Mouse (Mus musculus): ENCODE results near the gene Tmem232.
"Not testable (repeated sequence)": the region's sequence is repeated elsewhere in the genome, so short reads cannot be mapped to it uniquely, and the experiment has no call there.

The Tmem232 gene

DNA sequence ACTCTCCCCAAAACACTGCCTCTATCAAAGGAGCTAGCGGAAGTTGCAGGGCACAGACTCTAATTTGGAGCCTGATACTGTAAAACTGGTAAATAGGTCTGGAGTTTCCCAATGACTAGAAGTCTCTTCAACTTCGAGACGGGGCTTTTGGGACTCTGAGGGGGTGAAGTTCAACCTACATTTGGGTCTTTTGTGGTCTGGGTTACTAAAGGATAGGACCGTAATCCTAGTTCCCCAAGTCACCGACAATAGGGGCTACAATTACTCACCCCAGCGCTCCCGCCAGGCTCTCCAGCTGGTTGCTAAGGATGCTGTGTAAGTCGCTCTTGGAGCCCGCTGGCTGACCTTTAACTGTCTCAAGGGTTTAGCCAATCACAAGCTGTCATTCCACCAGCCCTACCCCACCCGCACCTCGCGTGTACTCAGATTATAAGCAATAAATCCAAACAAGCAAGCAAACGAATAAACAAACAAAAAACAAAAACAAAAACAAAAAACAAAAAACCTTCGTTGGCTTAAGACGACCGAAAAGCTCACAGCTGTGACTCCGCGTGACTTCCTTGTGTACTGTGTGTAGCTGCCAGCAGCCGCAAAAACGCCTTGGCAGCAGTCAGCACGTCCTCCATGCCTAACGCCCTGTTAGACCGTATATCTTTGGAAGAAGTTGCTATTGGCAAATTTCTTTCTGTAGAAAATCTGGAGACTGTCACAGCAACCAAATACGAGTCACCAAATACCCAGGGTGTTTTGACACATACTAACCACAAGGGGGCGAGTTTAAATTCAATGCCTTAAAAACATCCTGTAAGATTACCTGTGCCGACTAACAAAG lies at the start of gene Tmem232:
Gene Tmem232, minus strand, starts transcription at position 342 of the 832 bp plus-strand sequence.
- no peak for DNase-seq (ENCODE audit: low spot score)

DNA sequence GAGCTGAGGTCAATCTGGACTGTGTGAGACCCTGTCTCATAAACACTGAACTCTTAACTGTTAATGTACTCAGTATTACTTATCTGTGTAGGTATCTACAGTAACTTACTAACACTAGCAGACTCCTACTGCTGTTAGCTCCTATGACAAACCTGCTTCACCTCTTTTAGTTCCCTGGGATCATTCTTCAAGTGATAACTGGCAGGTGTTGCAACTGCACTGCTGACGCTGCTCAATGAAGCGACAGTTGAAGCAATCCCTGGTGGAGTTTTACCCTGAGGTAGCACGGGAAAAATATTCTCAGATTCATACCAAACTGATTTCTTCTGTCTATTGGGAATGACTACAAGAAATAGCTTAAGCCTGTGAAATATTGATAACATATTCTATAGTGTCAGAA lies 46.3 kb upstream of the Tmem232 start:
- no peak for DNase-seq (ENCODE audit: low spot score)

DNA sequence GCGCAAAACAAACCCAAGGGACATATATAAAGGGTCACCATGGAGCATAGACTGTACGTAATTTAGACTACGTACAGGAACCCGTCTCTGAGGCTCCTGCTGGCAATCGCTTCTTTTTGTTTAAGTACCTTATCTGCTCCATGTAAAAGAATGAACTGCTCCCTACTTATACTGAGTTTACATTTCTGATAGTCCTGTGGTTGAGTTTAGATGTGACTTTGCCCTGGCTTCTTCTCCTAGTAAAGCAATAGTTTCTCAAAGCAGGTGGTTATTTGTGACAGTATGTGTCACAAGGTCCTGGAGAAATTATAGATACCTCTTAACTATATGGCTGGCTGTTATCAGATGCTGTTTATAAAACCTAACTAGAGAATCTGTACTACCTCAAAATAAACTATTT lies 40.9 kb upstream of the Tmem232 start:
- DNase-seq (ENCODE audit: low spot score) = no peak

DNA sequence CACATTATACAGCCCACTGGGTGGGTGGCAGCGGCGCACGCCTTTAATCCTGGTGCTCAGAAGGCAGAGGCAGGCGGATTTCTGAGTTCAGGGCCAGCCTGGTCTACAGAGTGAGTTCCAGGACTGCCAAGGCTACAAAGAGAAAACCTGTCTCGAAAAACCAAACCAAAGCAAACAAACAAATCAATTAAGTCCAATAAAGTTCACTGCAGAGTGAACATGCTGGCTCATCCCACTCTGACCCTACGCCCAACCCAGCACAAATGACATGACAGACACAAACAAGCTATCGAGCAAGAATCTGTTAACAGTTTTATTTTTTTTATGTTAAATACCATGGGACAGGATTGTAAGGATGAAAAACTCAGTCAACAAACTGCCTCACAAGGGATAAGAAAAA lies 39.2 kb upstream of the Tmem232 start:
- no peak for DNase-seq (ENCODE audit: low spot score)

DNA sequence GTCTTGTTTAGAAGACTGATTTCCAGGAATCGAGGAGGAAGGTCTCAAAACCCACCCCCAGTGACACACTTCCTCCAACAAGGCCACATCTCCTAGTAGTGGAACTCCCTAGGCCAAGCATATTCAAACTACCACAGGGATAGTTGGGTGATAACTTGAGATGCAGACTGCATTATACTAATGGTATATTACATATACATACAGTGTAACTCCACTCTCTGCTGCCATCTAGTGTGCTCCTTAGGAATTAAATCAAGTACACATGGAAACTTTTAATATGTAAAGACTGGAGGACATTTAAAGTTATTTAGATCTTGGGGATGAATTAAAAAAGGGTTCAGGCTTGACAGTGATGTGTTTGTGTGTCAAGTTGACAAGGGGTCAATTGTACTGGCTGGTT lies 34.8 kb upstream of the Tmem232 start:
- DNase-seq (ENCODE audit: low spot score) = peak; percentile 63

DNA sequence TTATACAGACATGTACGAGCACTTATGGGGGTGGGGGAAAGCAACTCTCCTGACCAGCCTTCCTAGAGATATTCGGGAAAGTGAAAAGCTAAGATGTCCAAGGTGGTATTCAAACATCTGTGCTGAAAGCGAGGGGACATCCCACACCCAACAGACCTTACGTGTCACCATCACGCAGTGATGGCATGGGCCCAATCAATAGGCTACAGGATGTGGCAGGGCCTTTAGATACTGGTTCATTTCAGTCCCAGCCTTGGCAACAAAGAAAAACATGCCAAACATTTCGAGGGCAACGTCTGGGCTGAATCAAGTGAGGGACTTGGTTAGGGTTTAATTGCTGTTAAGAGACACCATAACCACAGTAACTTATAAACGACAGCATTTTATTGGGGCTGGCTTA lies 34.3 kb upstream of the Tmem232 start:
- no peak for DNase-seq (ENCODE audit: low spot score)

DNA sequence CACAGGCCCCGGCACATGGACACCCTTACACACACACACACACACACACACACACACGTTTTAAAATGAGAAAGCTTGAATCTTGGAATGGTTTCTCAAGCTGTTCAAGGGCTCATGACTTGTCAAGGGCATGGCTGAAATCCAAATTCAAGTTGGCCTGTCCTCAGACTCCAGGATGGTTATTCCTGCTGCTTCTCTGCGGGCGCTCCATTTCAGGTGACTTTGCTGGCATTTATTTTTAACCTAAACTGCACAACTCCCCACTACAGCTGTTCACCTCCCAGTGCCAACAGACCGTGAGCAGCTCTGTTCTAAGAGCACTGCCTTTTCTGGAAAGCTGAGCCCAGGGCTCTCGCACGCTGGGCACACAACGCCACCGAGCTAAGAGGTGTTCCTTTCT lies 31.3 kb upstream of the Tmem232 start:
- DNase-seq (ENCODE audit: low spot score) = no peak

DNA sequence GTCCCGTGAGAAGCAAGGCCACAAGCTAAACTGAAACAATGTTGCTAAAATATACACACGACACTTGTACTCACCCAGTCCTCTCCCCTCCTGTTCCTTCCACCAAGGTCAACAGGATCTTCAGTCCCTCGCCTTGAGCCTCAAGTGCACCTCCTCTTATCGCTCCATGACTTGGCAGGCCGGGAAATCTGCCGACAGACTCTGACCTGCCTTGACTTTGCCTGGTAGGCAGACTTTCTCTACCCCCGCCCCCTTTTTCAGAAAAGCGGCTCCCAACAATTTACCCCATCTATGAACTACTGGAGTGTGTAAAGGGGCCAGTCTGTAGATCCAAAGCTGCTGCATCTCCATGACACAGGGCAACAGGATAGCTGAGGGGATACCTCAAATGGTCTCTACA lies 30.9 kb upstream of the Tmem232 start:
- DNase-seq (ENCODE audit: low spot score) = no peak

DNA sequence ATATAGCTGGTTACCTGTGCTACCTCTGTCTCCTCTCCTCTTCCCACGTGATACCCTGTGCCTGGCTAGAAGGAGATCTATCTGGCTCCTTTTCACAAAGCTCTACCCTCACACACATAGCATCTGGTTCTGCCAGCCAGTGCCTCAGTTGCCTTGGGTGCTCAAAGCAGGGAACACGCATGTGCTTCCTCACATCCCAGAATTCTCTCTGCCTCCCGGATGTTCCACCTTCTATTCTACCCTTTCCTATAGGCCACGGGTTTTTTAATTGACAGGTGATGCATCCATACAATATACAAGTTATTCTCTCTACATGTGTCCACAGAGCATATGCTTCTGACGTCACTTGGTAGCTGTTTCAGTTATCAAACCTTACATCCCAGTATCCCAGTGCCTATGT lies 23.6 kb upstream of the Tmem232 start:
- DNase-seq (ENCODE audit: low spot score) = no peak

DNA sequence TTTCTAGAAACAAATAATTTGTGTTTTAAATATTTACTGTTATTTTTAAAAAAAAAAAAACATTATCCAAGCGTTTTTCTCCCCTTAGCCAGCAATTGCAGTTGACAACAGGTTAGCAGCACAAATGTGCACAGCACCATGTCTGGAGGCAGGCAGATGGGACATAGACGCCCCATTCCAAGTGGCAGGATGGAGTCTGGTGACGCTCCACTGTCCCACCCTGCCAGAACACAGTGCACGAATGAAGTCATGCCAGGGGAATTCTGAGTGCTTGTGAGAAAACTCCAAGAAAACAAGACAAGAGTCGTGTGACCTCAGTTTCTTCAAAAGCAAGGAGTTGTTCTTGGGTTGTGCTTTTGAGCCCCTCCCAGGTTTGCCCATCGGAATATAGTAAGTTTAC lies 22.8 kb upstream of the Tmem232 start:
- DNase-seq (ENCODE audit: low spot score) = no peak

DNA sequence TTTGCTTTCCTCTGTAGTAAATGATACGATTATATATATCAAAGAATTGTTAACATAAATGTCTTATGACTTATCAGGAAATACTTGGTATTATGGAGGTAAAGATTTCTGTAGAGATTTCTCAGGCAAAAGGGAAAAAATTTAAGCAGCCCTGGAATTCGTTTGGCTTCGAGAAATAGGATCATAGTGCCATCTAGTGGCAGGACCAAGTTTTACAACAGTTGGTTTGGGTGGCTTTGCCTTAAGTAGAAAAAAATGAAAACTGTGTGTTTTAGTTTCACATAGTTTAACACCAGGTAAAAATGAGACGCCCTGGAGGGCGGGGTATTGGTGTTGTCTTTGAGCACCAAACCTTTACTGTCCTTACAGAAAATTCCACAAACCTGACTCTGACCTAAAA lies 22.2 kb upstream of the Tmem232 start:
- peak; percentile 60 for DNase-seq (ENCODE audit: low spot score)

DNA sequence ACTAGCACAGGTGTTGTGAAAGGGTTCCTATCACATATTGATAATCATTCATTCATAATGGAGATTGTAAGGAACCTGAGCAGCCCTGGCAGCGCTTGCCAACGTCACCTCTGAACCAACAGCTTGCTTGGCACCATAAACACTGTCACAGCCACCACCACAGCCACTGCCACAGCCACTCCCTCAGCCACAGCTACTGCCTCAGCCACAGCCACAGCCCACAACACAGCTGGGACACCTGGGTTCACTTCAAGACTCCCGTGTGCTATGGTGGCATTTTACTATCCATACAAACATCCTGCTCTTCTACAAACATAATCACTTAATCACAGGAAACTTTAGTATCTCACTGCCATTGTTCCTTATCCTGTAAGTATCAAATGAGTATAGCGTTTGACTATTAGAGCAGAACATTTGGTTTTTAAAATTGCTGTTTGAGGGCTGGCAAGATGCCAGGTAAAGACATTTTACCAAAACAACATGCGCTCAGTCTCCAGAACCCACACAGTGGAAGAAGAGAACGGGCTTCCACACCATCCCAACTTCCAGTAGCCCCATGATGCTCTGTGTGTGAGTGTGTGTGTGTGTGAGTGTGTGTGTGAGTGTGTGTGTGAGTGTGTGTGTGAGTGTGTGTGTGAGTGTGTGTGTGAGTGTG lies 20.9 kb upstream of the Tmem232 start:
- no peak for DNase-seq (ENCODE audit: low spot score)

DNA sequence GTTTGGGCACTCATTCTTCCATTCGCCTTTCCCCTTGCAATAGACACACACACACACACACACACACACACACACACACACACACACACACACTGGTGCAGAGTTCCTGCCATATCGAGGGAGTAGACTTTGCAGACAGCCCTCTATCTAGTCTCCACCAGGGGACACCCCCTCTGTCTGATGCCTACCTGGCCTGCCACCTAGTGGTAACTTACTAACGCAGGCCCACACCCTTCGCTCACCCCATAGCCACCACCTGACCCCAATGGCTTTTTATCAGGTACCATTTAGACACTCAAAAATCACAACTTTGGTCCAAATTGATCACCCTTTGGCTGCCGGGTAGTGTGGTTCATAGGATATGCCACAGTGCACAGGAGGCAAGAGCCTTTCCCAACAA lies 18.7 kb upstream of the Tmem232 start:
- peak; percentile 42 for DNase-seq (ENCODE audit: low spot score)

DNA sequence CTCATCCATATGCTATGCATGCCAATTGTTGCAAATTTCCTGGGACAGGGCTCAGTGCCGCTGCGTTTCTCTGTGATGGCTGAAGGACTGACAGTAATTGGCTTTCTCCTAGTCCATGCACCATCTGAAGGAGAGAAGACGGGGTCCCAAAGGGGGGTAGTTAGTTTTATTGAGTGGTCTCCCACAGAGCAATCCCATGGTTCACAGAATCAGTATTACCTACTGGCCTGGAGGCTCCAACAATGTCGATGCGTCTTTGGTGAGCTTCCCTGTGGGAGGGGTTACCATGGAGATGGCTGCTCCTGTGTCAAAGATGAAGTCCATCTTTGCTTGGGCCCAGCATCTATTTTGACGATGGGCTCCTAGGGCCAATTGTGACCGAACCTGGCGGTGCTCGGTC lies 18.2 kb upstream of the Tmem232 start:
- no peak for DNase-seq (ENCODE audit: low spot score)

DNA sequence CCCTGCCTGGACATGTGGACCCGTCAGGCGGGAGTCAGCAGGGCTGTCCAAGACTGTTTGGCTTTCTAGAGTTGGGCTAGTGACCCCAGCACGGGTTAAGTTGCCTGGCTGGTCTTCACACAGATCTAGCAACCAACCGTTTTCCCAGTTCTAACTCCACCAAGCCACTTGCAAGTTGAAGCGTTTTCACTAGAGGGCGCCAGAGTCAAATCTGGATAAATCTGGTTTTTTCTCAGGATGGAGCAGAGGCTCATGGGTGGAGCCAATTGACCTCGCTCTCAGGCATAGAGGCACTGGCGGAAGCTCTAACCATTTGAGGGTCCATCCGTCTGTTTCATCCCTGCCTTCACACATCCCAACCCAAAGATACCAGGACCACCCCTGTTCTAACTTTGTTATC lies 17.6 kb upstream of the Tmem232 start:
- DNase-seq (ENCODE audit: low spot score) = peak; percentile 74

DNA sequence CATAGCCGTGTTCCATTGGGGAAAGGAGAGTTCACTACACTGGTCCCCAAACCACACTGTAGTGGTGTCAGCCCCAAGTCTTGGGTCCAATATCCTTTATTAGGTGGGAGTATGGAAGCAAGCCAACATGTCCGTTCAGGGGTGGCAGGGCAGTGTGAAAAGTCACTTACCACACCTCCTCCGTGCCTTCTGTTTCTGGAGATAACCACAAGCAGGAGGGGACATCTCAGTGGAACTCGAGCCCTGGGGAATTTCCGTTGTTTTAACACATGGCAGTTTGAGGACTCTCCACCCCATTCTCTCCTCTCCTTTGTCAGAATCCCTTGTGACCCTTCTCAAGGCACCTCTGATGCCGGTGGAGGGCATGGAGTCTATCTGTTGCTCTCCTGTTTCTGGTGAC lies 16.6 kb upstream of the Tmem232 start:
- peak; percentile 71 for DNase-seq (ENCODE audit: low spot score)

DNA sequence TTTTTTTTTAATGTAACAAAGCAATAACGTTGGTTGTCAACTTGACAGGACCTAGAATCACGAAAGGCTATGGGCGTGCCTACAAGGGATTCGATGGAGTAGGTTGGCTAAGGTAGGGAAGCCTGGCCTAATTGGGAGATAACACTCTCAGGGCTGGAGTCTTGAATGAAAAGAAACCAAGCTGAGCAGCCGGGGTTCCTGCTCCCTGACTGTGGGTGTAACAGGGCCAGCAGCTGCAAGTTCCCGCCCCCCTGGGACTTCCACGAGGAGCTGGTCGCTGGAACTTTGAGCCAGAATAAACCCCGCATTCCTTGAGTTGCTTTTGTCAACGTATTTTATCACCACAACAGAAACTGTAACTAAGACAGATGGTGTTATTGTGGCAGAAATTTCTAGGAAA lies 16.2 kb upstream of the Tmem232 start:
- DNase-seq (ENCODE audit: low spot score) = peak; percentile 34

DNA sequence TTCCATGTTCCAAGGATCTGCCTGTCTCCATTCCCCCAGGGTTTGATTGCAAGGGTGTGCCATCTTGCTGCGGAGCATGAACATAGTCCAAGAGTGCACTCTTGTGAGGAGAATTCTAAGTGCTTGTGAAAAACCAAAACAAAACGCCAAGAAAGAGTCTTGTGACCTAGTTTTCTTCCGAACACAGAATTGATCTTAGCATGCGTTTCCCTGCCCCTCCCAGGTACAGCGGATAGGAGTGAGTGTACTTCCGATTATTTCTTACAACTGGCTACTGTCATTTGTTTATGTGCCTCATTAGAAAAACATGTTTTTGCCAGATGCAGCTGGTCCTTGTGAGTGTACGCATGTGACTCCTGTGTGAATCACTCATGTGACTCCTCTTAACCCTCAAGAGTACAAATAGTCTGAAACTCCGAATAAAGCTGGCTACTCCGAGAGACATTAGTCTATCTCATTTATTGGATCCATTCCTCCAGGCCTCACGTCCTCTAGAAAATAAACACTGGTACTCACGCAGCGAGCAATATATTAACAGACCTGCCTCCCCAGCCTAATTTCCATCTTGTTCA lies 11.9 kb upstream of the Tmem232 start:
- DNase-seq (ENCODE audit: low spot score) = no peak

DNA sequence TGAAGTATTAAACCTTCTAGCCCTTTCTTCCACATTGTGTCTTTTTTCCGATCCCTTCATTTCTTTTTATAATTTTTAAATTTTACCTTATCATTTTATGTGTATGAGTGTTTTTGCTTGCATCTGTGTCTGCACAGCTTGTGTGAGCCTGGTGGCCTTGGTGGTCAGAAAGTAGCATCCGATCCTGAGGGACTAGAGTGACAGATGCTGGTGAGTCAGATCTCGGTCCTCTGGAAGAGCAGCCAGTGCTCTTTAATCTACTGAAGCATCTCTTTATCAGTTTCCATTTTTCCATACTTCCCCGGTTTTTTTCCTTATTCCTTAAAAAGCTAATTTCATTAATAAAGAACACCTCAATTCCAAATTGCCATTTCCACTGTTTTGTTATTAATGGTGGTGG lies 9.8 kb upstream of the Tmem232 start:
- DNase-seq (ENCODE audit: low spot score) = no peak

DNA sequence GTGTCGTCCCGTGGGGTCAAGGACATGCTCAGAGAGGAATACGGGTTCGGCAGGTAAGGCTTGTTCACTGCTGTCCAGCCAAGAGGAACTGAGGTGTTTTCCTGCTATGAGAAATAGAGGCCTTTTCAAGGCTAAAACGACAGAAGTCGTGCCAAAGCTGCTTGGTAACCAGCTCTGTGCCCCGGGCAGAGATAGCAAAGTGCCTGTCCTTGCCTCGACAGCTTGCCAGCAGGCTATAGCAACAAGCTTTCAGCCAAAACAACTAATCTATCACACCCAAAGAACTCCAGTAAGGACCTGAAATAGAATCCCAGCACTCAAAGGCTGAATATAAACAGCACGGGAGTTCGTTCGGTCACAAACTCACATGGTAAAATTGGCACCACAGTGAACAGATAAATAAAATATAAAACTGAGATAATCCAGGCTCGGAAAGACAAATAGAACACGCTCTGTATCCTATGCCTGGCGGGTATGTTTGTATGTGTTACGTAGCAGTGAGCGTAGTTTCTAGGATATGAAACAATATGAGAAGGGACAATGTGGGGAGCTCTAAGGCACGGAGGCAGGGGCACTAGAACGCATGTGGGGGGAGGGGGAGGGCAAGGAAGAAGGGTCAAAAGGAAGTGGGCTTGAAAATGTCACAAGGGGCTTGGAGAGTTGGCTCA lies 8.2 kb upstream of the Tmem232 start:
- DNase-seq (ENCODE audit: low spot score) = no peak

DNA sequence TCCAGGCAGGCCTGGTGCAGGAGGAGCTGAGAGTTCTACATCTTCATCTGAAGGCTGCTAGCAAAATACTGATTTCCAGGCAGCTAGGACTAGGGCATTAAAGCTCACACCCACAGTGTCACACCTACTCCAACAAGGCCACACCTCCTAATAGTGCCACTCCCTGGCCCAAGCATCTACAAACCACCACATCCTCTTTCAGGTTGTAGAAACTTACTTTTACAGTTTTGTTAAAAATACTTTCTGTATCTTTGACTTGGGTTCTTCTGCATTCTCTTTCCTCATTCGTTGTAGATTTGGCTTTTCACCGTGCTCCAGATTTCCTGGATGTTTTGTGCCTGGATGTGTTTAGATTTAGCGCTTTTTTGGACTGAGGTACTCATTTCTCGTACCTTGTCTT lies 5.6 kb upstream of the Tmem232 start:
- not testable (repeated sequence) for DNase-seq (ENCODE audit: low spot score)

DNA sequence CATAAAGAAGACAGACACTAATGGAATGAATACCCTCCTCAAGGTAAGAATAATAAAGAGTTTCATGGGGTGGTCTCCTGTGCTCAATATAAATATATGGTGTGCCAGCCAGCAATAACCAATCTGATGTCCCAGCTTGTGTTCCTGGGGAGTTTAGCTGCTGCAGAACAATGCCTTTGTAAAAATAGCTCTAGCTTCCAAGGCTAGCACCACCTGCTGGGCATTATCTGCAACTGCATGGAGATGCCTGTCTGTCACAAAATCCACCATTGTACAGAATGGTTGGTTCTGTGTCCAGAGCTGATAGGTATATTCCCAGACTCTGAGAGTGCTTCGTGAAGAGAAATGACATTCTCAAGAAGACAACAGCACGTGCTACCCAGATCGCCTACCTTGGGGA lies 4.4 kb downstream of the Tmem232 start:
- peak; percentile 31 for DNase-seq (ENCODE audit: low spot score)

DNA sequence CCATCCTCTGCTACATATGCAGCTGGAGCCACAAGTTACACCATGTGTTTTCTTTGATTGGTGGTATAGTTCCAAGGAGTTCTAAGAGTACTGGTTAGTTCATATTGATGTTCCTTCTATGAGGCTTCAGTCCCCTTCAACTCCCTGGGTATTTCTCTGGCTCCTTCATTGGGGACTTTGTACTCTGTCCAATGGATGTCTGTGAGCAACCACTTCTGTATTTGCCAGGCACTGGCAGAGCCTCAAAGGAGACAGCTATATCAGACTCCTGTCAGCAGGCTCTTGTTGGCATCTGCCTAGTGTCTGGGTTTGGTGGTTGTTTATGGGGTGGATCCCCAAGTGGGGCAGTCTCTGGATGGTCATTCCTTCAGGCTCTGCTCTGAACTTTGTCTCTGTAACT lies 8.2 kb downstream of the Tmem232 start:
- not testable (repeated sequence) for DNase-seq (ENCODE audit: low spot score)

All from c-Kit-positive CD71-positive TER-119-positive erythroid progenitor cells, embryonic 14.5 days (primary cell).